23 mouse cellular contexts compared by ENCODE assay signal in the genomic region with DNA sequence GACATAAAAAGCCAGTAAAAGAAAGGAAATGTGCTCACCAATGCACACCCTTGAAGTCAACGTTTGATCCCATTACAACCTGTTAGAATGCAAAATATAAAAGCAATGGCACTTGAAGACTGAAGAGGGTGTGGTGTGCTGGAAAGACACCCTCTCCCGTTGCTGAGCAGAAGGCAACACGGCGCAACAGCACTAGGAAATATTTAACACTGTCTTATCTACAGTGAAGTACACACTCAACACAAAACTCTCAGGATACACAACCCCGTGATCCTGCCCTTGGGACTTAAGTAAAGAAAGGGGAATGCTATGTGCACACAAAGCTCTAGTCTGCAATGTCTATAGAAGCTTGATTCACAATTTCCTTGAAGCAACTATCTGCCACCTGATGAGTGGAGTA.
"Had no signal": no experiment of that assay in that cellular context is flagged by ENCODE, and none has a peak within 500 bp of the region (broad histone marks: within the 10 kb centered on the region; RNA-seq: fewer than 3 reads in every experiment).

No protein-coding gene starts in this region.

- H3K9me3 ChIP-seq: heart, embryonic 10.5 days; hindbrain, embryonic 10.5 days had no signal

- H3K27me3 ChIP-seq: heart, embryonic 12.5 days; hindbrain, embryonic 12.5 days; limb, embryonic 12.5 days had no signal

- H3K27ac ChIP-seq: gastrocnemius, adult 2 months; heart, embryonic 10.5 days; hindbrain, embryonic 10.5 days; hindbrain, embryonic 12.5 days; hindbrain, embryonic 14.5 days; layer of hippocampus, adult 2 months; left cerebral cortex, adult 2 months; limb, embryonic 12.5 days had no signal

- H3K4me3 ChIP-seq: gastrocnemius, adult 2 months; heart, embryonic 10.5 days; heart, embryonic 12.5 days; hindbrain, embryonic 10.5 days; hindbrain, embryonic 12.5 days; layer of hippocampus, adult 2 months; left cerebral cortex, adult 2 months; limb, embryonic 12.5 days had no signal

- ATAC-seq: forebrain, embryonic 16.5 days; hindbrain, embryonic 16.5 days; inflammation-experienced regulatory T-cells, adult 6 months; intestine, postnatal 0 days had no signal

- DNase-seq: gastrocnemius, adult 2 months; gastrocnemius, postnatal 10 days; gastrocnemius, postnatal 25 days; heart, adult 18-20 months; heart, postnatal 10 days; heart, postnatal 4 days; kidney, adult 18-20 months; kidney, adult 8-10 months; kidney, postnatal 10 days; kidney, postnatal 25 days; kidney, postnatal 4 days had no signal

- H3K9ac ChIP-seq: heart, embryonic 12.5 days; hindbrain, embryonic 12.5 days; hindbrain, embryonic 14.5 days; limb, embryonic 12.5 days had no signal

- H3K4me2 ChIP-seq: heart, embryonic 12.5 days; hindbrain, embryonic 12.5 days; hindbrain, embryonic 14.5 days; limb, embryonic 12.5 days had no signal

- H3K4me1 ChIP-seq: heart, embryonic 10.5 days; heart, embryonic 12.5 days; hindbrain, embryonic 10.5 days; hindbrain, embryonic 12.5 days; limb, embryonic 12.5 days had no signal

- H3K36me3 ChIP-seq: heart, embryonic 10.5 days; heart, embryonic 12.5 days; hindbrain, embryonic 10.5 days; hindbrain, embryonic 12.5 days; limb, embryonic 12.5 days had no signal
